ENCODE assay signal across 8 mouse cellular contexts in genomic region chr2:103073219-103073982, GRCm38 (mm10). TPM values are rescaled to one million over a fixed set of nuclear protein-coding genes. Genes with fewer than 3 reads are reported as not detected.
DNase-seq lines count a peak whose midpoint lies in the region; ATAC-seq and TF ChIP-seq lines count a peak whose summit lies in the region.

Gene Pdhx, minus strand, starts transcription at chr2:103073513.
Gene Apip, plus strand, starts transcription at chr2:103073675.

- WGBS in hindbrain, embryonic 10.5 days: under 1% methylated on average over 55 of the region's 55 CpGs
- WGBS in lung, postnatal 0 days: under 1% methylated on average over 53 of the region's 55 CpGs

- H3K4me1 ChIP-seq in hindbrain, embryonic 10.5 days (replicated peaks): peaks cover 24% of the 10 kb centered on the region
- no peaks in the 10 kb centered on the region for H3K4me1 ChIP-seq in lung, postnatal 0 days (ENCODE audit: insufficient read depth, low read depth, low read length)

- H3K9me3 ChIP-seq in hindbrain, embryonic 10.5 days: no peaks in the 10 kb centered on the region
- H3K9me3 ChIP-seq in lung, postnatal 0 days (ENCODE audit: low read length): no peaks in the 10 kb centered on the region

- H3K4me3 ChIP-seq in hindbrain, embryonic 10.5 days: peak within 1 kb of the TSS; percentile 85
- peak within 1 kb of the TSS; percentile 76 for H3K4me3 ChIP-seq in lung, postnatal 0 days (ENCODE audit: low read depth, low read length)

- peak within 1 kb of the TSS; percentile 95 for H3K27ac ChIP-seq in hindbrain, embryonic 10.5 days
- peak within 1 kb of the TSS; percentile 94 for H3K27ac ChIP-seq in lung, postnatal 0 days (ENCODE audit: low read length)

- ATAC-seq in frontal cortex, adult (ENCODE audit: low TSS enrichment): peak; percentile 97
- peak; percentile 99 for ATAC-seq in lung, postnatal 0 days

- no peak for TF ChIP-seq EP300 in lung, postnatal 0 days (IDR thresholded peaks at IDR 0.05)

- H3K4me2 ChIP-seq in lung, postnatal 0 days (replicated peaks; ENCODE audit: low read depth, low read length): peak within 1 kb of the TSS; percentile 66

- no peaks in the 10 kb centered on the region for H3K27me3 ChIP-seq in hindbrain, embryonic 10.5 days (ENCODE audit: insufficient read depth, poor library complexity, severe bottlenecking)
- no peaks in the 10 kb centered on the region for H3K27me3 ChIP-seq in lung, postnatal 0 days (replicated peaks; ENCODE audit: insufficient read depth, low read length)

- 0 out of 2 replicates have a peak, but pooled peaks cover 4% of the 10 kb centered on the region for H3K36me3 ChIP-seq in hindbrain, embryonic 10.5 days
- no peaks in the 10 kb centered on the region for H3K36me3 ChIP-seq in lung, postnatal 0 days (ENCODE audit: insufficient read depth, low read length)

- no peak for TF ChIP-seq CTCF in lung, postnatal 0 days (IDR thresholded peaks at IDR 0.05)

- peak within 1 kb of the TSS; percentile 80 for H3K9ac ChIP-seq in lung, postnatal 0 days (replicated peaks; ENCODE audit: low read depth)

- DNase-seq in MN1 (ENCODE audit: low spot score): peak; percentile 99
- peak; percentile 100 for DNase-seq in cerebellum, adult 9-10 months
- peak; percentile 100 for DNase-seq in hindbrain, embryonic 10.5 days (ENCODE audit: low spot score)
- DNase-seq in layer of hippocampus, adult 9-11 months: peak; percentile 100
- DNase-seq in lung, postnatal 0 days (ENCODE audit: low spot score): peak; percentile 99
- peak; percentile 99 for DNase-seq in ovary, postnatal 14 days (ENCODE audit: low spot score)
- DNase-seq in thymus, postnatal 14 days: peak; percentile 100

RNA-seq across cellular contexts. Expression of gene Pdhx, which starts in this region (rescaled TPM):
- polyA plus RNA-seq in hindbrain, embryonic 10.5 days (2016; fragmentation: Nextera tagmentation; extraction: Ambion mirVana): 40.3 and 45.2 TPM in 2 replicates
- 23.0 and 25.3 TPM in 2 replicates for polyA plus RNA-seq in lung, postnatal 0 days (2015; fragmentation: Nextera tagmentation; extraction: Ambion mirVana)

RNA-seq across cellular contexts. Expression of gene Apip, which starts in this region (rescaled TPM):
- polyA plus RNA-seq in hindbrain, embryonic 10.5 days (2016; fragmentation: Nextera tagmentation; extraction: Ambion mirVana): 60.7 and 63.9 TPM in 2 replicates
- polyA plus RNA-seq in lung, postnatal 0 days (2015; fragmentation: Nextera tagmentation; extraction: Ambion mirVana): 66.8 and 70.4 TPM in 2 replicates

Comparison
In these comparisons a context has a peak if more than half of its experiments do, and no peak if none do; other contexts are left out.
1. Peak in every context shown above with its lines: DNase-seq, ATAC-seq, H3K4me3 ChIP-seq and H3K27ac ChIP-seq.